Mouse (Mus musculus): ENCODE measurements at regions not wholly inside any gene's neighbourhood (a gene's known extent, or its start where the extent isn't known, plus 50 kb on each side); places are given as distances from the start of the nearest gene placed in this dataset.

- ATAC-seq (ENCODE audit: extremely low read depth, insufficient number of reproducible peaks, low FRiP score, poor library complexity, severe bottlenecking): no peak
These were observed 159.7 kb upstream of the Tmtc1 start for GRCm38 (mm10) chr6:148603878-148604277.

DNA sequence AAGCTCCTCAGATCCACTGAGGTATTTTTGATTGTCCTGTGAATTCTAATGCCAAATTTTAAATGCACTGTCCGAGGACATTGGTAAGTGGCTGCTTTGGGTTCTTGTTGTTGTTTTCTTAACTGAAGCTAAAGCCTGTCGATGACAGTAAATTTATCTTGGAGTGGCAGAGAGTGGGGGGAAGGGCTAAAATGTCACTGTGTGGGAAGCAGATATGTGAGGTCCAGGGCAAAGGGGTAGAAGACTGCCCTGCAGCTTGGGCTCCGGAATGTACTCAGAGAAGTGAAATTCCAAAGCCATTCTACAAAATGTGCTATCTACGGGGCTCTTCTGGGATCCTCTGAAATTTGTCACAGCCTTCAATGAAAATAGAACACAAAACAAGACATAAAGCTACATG is 159.3 kb upstream of the Tmtc1 start:
- no peak for ATAC-seq (ENCODE audit: extremely low read depth, insufficient number of reproducible peaks, low FRiP score, poor library complexity, severe bottlenecking)

GRCm38 (mm10) chr6:148602894-148603293 is 158.7 kb upstream of the Tmtc1 start:
- ATAC-seq (ENCODE audit: extremely low read depth, insufficient number of reproducible peaks, low FRiP score, poor library complexity, severe bottlenecking): no peak

- no peak for ATAC-seq (ENCODE audit: extremely low read depth, insufficient number of reproducible peaks, low FRiP score, poor library complexity, severe bottlenecking)
These were observed 156.7 kb upstream of the Tmtc1 start for GRCm38 (mm10) chr6:148600934-148601333.

DNA sequence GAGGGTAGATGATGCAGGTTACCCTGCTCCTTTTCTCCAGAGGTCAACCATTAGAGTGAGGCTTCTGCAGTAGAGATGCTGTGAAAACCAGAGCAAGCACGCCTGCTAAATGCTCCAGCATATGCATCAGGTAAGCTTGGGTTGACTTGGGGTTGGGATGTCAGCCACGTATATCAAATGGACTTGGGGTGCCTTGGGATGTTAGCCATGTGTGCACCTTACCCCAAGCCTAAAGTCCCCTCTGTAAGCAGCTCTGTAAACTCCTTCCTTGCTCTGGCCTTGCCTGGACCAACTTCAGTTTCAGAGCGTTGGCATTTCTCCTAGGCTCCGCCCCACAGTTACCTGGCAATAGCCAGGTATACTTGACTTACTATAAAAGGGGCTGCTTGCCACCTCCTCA is 155.3 kb upstream of the Tmtc1 start:
- ATAC-seq (ENCODE audit: extremely low read depth, insufficient number of reproducible peaks, low FRiP score, poor library complexity, severe bottlenecking): no peak

GRCm38 (mm10) chr6:148598746-148599337 is 154.7 kb upstream of the Tmtc1 start:
- ATAC-seq (ENCODE audit: extremely low read depth, insufficient number of reproducible peaks, low FRiP score, poor library complexity, severe bottlenecking): no peak

GRCm38 (mm10) chr6:148595009-148595770 is 151.0 kb upstream of the Tmtc1 start:
- no peak for ATAC-seq (ENCODE audit: extremely low read depth, insufficient number of reproducible peaks, low FRiP score, poor library complexity, severe bottlenecking)

- ATAC-seq (ENCODE audit: extremely low read depth, insufficient number of reproducible peaks, low FRiP score, poor library complexity, severe bottlenecking): no peak
These were observed 144.8 kb upstream of the Tmtc1 start for GRCm38 (mm10) chr6:148588971-148589370.

GRCm38 (mm10) chr6:148586439-148587321 is 142.5 kb upstream of the Tmtc1 start:
- no peak for ATAC-seq (ENCODE audit: extremely low read depth, insufficient number of reproducible peaks, low FRiP score, poor library complexity, severe bottlenecking)

DNA sequence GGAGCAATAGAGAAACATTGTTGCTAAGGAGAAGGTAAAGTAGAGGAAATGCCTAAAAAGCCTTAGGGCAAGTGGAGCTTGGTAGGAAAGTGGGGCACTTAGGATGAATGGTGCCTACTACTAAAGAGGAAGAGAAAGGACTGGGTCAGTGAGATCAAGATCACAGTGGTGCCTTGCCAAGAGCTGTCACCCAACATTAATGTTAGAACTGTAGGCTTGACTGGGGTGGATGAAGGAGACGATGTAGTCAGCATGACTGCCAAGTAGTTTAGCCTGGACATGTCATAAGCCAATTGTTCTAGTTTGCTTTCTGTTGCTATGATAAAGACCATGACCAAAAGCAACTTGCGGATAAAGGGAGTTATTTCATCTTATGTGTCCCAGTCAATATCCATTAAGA is 139.9 kb upstream of the Tmtc1 start:
- ATAC-seq (ENCODE audit: extremely low read depth, insufficient number of reproducible peaks, low FRiP score, poor library complexity, severe bottlenecking): no peak

GRCm38 (mm10) chr6:148578281-148578680 is 134.1 kb upstream of the Tmtc1 start:
- no peak for ATAC-seq (ENCODE audit: extremely low read depth, insufficient number of reproducible peaks, low FRiP score, poor library complexity, severe bottlenecking)

DNA sequence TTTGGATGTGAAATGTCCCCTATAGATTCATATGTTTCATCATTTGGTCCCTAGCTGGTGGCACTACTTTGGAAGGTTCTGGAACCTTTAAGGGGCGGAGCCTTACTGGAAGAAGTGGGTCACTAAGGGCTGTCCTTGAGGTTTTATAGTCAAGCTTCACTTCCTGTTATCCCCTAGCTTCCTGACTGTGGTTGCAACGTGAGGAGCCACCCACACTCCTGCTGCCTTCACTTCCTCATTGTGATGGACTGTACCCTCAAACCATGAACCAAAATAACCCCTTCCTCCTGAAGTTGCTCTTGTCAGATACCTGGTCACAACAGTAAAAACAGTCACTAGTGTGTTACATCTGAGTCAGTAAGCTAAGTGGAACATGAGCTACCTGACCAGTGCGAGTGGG is 133.5 kb upstream of the Tmtc1 start:
- ATAC-seq (ENCODE audit: extremely low read depth, insufficient number of reproducible peaks, low FRiP score, poor library complexity, severe bottlenecking): no peak

DNA sequence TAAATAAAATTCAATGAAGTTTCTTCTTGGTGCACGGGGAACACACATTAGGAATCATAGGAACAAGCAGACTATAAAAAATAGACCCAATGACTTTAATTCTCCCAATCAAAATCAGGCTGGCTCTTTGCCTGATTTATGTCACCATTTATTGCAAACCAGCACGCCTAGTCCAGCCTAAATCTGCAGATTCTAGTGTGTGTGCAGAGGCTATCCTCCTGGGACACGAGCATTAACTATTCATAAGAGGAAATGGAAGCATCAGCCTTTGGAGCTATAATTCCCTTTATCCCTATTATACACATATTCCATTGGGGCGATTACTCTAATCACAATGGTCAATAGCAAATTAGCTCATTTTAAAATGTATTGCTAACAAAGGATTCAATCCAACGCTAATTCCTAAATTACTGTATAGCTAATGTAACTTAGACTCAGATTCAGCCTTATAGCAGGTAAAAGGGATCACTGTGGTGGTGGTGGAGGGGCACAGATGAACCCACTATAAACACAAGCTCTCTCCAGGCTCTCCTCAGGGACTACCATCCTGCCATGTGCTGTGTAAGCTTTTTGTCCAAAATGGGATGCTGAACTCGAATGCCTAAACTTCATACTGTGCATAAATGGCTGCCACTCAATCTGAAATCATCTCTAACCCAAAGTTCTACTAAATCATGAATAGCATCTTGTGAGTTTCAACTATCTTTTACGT is 130.7 kb upstream of the Tmtc1 start:
- no peak for ATAC-seq (ENCODE audit: extremely low read depth, insufficient number of reproducible peaks, low FRiP score, poor library complexity, severe bottlenecking)

GRCm38 (mm10) chr6:148572201-148572600 is 128.0 kb upstream of the Tmtc1 start:
- ATAC-seq (ENCODE audit: extremely low read depth, insufficient number of reproducible peaks, low FRiP score, poor library complexity, severe bottlenecking): no peak

DNA sequence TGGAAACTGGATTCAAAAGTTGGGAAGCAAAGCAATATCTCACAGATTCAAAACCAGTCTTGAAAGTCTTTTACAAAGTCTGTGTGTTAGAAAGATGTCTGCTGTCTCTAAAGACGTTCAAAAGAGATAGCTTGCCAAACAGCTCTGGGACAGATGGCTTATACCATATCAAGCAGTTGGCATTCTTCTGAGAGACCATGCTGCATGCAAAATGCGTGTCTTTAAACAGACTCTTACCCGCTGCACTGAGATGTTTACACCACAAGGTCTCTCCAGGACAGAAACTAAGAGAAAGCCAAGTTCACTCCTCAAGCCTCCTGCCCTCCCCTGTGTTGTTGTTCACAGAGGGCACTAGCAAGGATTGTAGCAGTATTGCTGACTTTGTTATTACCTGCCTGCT is 127.5 kb upstream of the Tmtc1 start:
- no peak for ATAC-seq (ENCODE audit: extremely low read depth, insufficient number of reproducible peaks, low FRiP score, poor library complexity, severe bottlenecking)

- ATAC-seq (ENCODE audit: extremely low read depth, insufficient number of reproducible peaks, low FRiP score, poor library complexity, severe bottlenecking): no peak
These were observed 120.0 kb upstream of the Tmtc1 start for GRCm38 (mm10) chr6:148564146-148564545.

DNA sequence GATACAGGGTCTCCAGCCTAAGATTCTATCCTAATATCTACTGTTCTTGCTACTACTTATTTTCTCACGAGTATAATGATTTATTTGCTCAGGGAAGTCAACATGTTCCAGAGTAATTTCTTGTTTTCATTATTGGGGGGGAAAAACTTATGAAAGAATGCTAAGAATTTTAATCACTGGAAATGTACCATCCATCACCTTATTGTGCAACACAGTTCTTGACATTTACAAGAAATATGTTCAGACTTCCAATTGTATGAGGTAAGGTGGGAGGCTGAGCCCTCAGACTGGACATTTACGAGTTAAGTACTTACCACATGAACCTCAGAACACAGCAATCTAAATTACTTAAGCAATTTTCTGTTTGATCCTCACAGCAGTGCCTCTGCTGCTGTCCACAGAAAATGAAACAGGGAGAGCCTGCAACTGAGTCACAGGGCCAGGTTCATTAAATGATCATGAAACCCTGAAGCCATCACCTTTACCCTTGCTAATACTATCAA is 118.1 kb upstream of the Tmtc1 start:
- no peak for ATAC-seq (ENCODE audit: extremely low read depth, insufficient number of reproducible peaks, low FRiP score, poor library complexity, severe bottlenecking)

DNA sequence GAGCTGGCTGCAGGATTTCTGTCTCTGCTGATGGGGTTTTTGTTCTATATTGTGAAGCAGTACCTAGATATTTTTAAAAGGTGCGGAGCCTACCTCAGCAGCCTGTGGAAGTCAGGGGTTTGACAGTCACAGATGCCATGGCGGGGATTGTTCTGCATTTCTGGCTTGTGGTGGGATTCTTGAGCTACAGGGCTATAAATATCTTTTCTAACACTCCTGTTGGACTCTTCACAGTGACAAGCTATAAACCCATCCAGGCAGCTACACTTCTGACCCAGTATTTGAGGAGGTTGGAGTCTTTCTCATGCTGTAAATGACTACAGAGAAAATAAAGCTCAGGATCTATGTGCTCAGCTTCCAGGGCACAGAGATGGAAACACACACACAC is 112.3 kb upstream of the Tmtc1 start:
- no peak for ATAC-seq (ENCODE audit: extremely low read depth, insufficient number of reproducible peaks, low FRiP score, poor library complexity, severe bottlenecking)
